Mouse (Mus musculus) left cerebral cortex, postnatal 36 days (tissue): ENCODE measurements around the gene Fam208a. TPM values are rescaled to one million over a fixed set of nuclear protein-coding genes. Genes with fewer than 3 reads are reported as not detected.

Experiments used
- DNase-seq, 2 experiments: peaks; one replicate each; pipeline ENCODE4 v3.0.0; 2021 to 2022; ENCODE audit warnings: low spot score in 2 of 2, mixed read lengths in 1 of 2
- intact Hi-C: fragments of 180-260 bp; cut with DNase I; formaldehyde crosslinking; loops from one replicate; pipeline ENCODE4 v1.15.1; 2025
- total RNA-seq, 2 experiments: library from RNA; stranded (reverse); gene quantifications; 2 replicates each; pipeline ENCODE4 v1.2.3; 2021

The Fam208a gene
- total RNA-seq, 2 experiments from 2014 or later = 24.2 to 35.6 TPM

- intact Hi-C loops = loop anchor here (5.0 kb wide), 1 partner anchor 74 kb away; no protein-coding TSS in a partner anchor
- no peak for DNase-seq
Observed at GRCm38 (mm10) chr14:27411492-27411891, 17.1 kb upstream of the Fam208a start.

GRCm38 (mm10) chr14:27412699-27413098 is 15.9 kb upstream of the Fam208a start:
- intact Hi-C loops = loop anchor here (5.0 kb wide), 1 partner anchor 75 kb away; no protein-coding TSS in a partner anchor
- DNase-seq = no peak

GRCm38 (mm10) chr14:27413961-27414360 is 14.7 kb upstream of the Fam208a start:
- intact Hi-C loops = loop anchor here (1.0 to 5.0 kb wide), 2 partner anchors 77 to 227 kb away; no protein-coding TSS in a partner anchor
- no peak for DNase-seq

- no peak for DNase-seq
- intact Hi-C loops = loop anchor here (10.0 kb wide), 1 partner anchor 446 kb away; the partner anchor contains the start of gene Appl1
Observed at GRCm38 (mm10) chr14:27420816-27421215, 7.8 kb upstream of the Fam208a start.

- intact Hi-C loops = loop anchor here (10.0 kb wide), 1 partner anchor 448 kb away; the partner anchor contains the start of gene Appl1
- DNase-seq = no peak
Observed at GRCm38 (mm10) chr14:27422301-27422700, 6.3 kb upstream of the Fam208a start.

- DNase-seq = peak; percentile 85 to 86
- intact Hi-C loops = loop anchor here (10.0 kb wide), 1 partner anchor 454 kb away; the partner anchor contains the start of gene Appl1
Observed at GRCm38 (mm10) chr14:27428973-27429711, 508 bp downstream of the Fam208a start.

GRCm38 (mm10) chr14:27430280-27430679 is 1.6 kb downstream of the Fam208a start:
- DNase-seq = no peak
- intact Hi-C loops = no loop called here

GRCm38 (mm10) chr14:27432064-27432463 is 3.4 kb downstream of the Fam208a start:
- intact Hi-C loops = no loop called here
- DNase-seq = no peak

GRCm38 (mm10) chr14:27436116-27436515 is 7.5 kb downstream of the Fam208a start:
- DNase-seq = no peak
- intact Hi-C loops = no loop called here

GRCm38 (mm10) chr14:27436826-27437225 is 8.2 kb downstream of the Fam208a start:
- DNase-seq = no peak
- intact Hi-C loops = no loop called here

- intact Hi-C loops = no loop called here
- no peak for DNase-seq
Observed at GRCm38 (mm10) chr14:27440921-27441320, 12.3 kb downstream of the Fam208a start.

GRCm38 (mm10) chr14:27444851-27445281 is 16.2 kb downstream of the Fam208a start:
- intact Hi-C loops = no loop called here
- DNase-seq = no peak

GRCm38 (mm10) chr14:27446963-27447362 is 18.3 kb downstream of the Fam208a start:
- no peak for DNase-seq
- intact Hi-C loops = no loop called here

- intact Hi-C loops = no loop called here
- no peak for DNase-seq
Observed at GRCm38 (mm10) chr14:27491399-27491798, 62.8 kb downstream of the Fam208a start.

GRCm38 (mm10) chr14:27493516-27493915 is 64.9 kb downstream of the Fam208a start:
- intact Hi-C loops = no loop called here
- DNase-seq = no peak

GRCm38 (mm10) chr14:27501096-27501495 is 72.5 kb downstream of the Fam208a start:
- intact Hi-C loops = no loop called here
- DNase-seq = no peak

GRCm38 (mm10) chr14:27507894-27508643 is 79.4 kb downstream of the Fam208a start, which contains the start of gene Ccdc66:
Ccdc66 (minus strand) TSS chr14:27508460.
- intact Hi-C loops = no loop called here
- peak; percentile 100 for DNase-seq

GRCm38 (mm10) chr14:27508644-27509301 is 80.1 kb downstream of the Fam208a start:
- intact Hi-C loops = no loop called here
- no peak for DNase-seq

GRCm38 (mm10) chr14:27524541-27524940 is 95.9 kb downstream of the Fam208a start:
- intact Hi-C loops = no loop called here
- DNase-seq = no peak
